Comparison of ENCODE assay signal across 22 mouse cellular contexts in genomic region chr17:25429886-25430285, GRCm38 (mm10). TPM values are rescaled to one million over a fixed set of nuclear protein-coding genes. Genes with fewer than 3 reads are reported as not detected.
DNase-seq lines count a peak whose midpoint lies in the region; ATAC-seq lines count a peak whose summit lies in the region.
"Had no signal": no experiment of that assay in that cellular context is flagged by ENCODE, and none has a peak within 500 bp of the region (broad histone marks: within the 10 kb centered on the region; RNA-seq: fewer than 3 reads in every experiment).

No protein-coding gene starts in this region.

- H3K4me1 ChIP-seq in heart, embryonic 16.5 days (ENCODE audit: control insufficient read depth, insufficient read depth, low read length), result peaks cover 44% of the 10 kb centered on the region
- H3K4me1 ChIP-seq in limb, embryonic 12.5 days (replicated peaks), result peaks cover 50% of the 10 kb centered on the region
- peaks cover 67% of the 10 kb centered on the region for H3K4me1 ChIP-seq in limb, embryonic 10.5 days
- peaks cover 71% of the 10 kb centered on the region for H3K4me1 ChIP-seq in neural tube, embryonic 15.5 days

- no peak overlapping the region for H3K4me3 ChIP-seq in heart, embryonic 16.5 days (ENCODE audit: low read length)
- H3K4me3 ChIP-seq in limb, embryonic 12.5 days (replicated peaks), result no peak overlapping the region
- no peak overlapping the region for H3K4me3 ChIP-seq in limb, embryonic 10.5 days
- H3K4me3 ChIP-seq in neural tube, embryonic 15.5 days (replicated peaks), result no peak overlapping the region
- H3K4me3 ChIP-seq: limb, embryonic 15.5 days; stomach, embryonic 15.5 days had no signal

- H3K9ac ChIP-seq in heart, embryonic 16.5 days (ENCODE audit: low read length), result peak overlapping the region; percentile 53
- no peak overlapping the region; the same call in 1 of the 2 replicates for H3K9ac ChIP-seq in limb, embryonic 12.5 days (replicated peaks)
- no peak overlapping the region for H3K9ac ChIP-seq in neural tube, embryonic 15.5 days (replicated peaks)
- H3K9ac ChIP-seq: hindbrain, embryonic 15.5 days; limb, embryonic 15.5 days; stomach, embryonic 15.5 days had no signal

- H3K36me3 ChIP-seq in heart, embryonic 16.5 days (ENCODE audit: control insufficient read depth, insufficient read depth), result no peaks in the 10 kb centered on the region
- peaks cover 30% of the 10 kb centered on the region for H3K36me3 ChIP-seq in limb, embryonic 12.5 days
- H3K36me3 ChIP-seq in limb, embryonic 10.5 days, result peaks cover 5% of the 10 kb centered on the region; the same call in 1 of the 2 replicates
- no peaks in the 10 kb centered on the region for H3K36me3 ChIP-seq in neural tube, embryonic 15.5 days
- H3K36me3 ChIP-seq: hindbrain, embryonic 15.5 days; limb, embryonic 15.5 days; stomach, embryonic 15.5 days had no signal

- H3K27me3 ChIP-seq in heart, embryonic 16.5 days (ENCODE audit: control insufficient read depth, insufficient read depth, low read length), result peaks cover 11% of the 10 kb centered on the region
- peaks cover 36% of the 10 kb centered on the region for H3K27me3 ChIP-seq in limb, embryonic 12.5 days
- peaks cover 65% of the 10 kb centered on the region for H3K27me3 ChIP-seq in limb, embryonic 10.5 days (ENCODE audit: low read depth, poor library complexity, severe bottlenecking)
- 0 out of 2 replicates have a peak, but pooled peaks cover 3% of the 10 kb centered on the region for H3K27me3 ChIP-seq in neural tube, embryonic 15.5 days (replicated peaks)
- H3K27me3 ChIP-seq: hindbrain, embryonic 15.5 days had no signal

- 24% methylated on average over 6 of the region's 6 CpGs for WGBS in heart, embryonic 16.5 days
- WGBS in limb, embryonic 12.5 days, result 35% methylated on average over 6 of the region's 6 CpGs
- 51% methylated on average over 6 of the region's 6 CpGs for WGBS in limb, embryonic 10.5 days
- whole genome bisulfite sequencing in neural tube, embryonic 15.5 days, result 40% methylated on average over 6 of the region's 6 CpGs

- peak overlapping the region; percentile 97 for H3K4me2 ChIP-seq in heart, embryonic 16.5 days (ENCODE audit: low read depth, low read length)
- peak overlapping the region; percentile 22; the same call in 1 of the 2 replicates for H3K4me2 ChIP-seq in limb, embryonic 12.5 days
- peak overlapping the region; percentile 86 for H3K4me2 ChIP-seq in neural tube, embryonic 15.5 days
- H3K4me2 ChIP-seq: limb, embryonic 15.5 days; stomach, embryonic 15.5 days had no signal

- H3K27ac ChIP-seq in heart, embryonic 16.5 days (ENCODE audit: low read length), result peak overlapping the region; percentile 69
- no peak overlapping the region for H3K27ac ChIP-seq in limb, embryonic 12.5 days
- H3K27ac ChIP-seq in limb, embryonic 10.5 days, result no peak overlapping the region
- H3K27ac ChIP-seq in neural tube, embryonic 15.5 days (replicated peaks), result no peak overlapping the region
- H3K27ac ChIP-seq: hindbrain, embryonic 15.5 days; limb, embryonic 15.5 days; macrophage; stomach, embryonic 15.5 days had no signal

- H3K9me3 ChIP-seq in heart, embryonic 16.5 days (replicated peaks; ENCODE audit: control insufficient read depth, low read length), result no peaks in the 10 kb centered on the region
- H3K9me3 ChIP-seq in limb, embryonic 12.5 days, result no peaks in the 10 kb centered on the region
- H3K9me3 ChIP-seq in limb, embryonic 10.5 days (replicated peaks), result no peaks in the 10 kb centered on the region
- H3K9me3 ChIP-seq in neural tube, embryonic 15.5 days (replicated peaks), result no peaks in the 10 kb centered on the region
- H3K9me3 ChIP-seq: hindbrain, embryonic 15.5 days; limb, embryonic 15.5 days; stomach, embryonic 15.5 days had no signal

- peak; percentile 15 for DNase-seq in adrenal gland, adult 2 months
- DNase-seq in adrenal gland, postnatal 4 days (ENCODE audit: low spot score in 2 of 2), result no peak
- DNase-seq in heart, adult 18-20 months, result no peak
- DNase-seq in limb, embryonic 10.5 days (ENCODE audit: low spot score), result no peak
- no peak for DNase-seq in cerebellum, postnatal 25 days
- DNase-seq: adrenal gland, postnatal 25 days; cerebellum, adult 9-11 months; embryo, embryonic 11 days; forebrain, postnatal 0 days; gastrocnemius, postnatal 14 days; lung, adult 2 months; right cerebral cortex, adult 18-20 months had no signal

- ATAC-seq in heart, embryonic 16.5 days (replicated peaks; ENCODE audit: extremely low read depth, insufficient read depth, low FRiP score), result no peak
- ATAC-seq in limb, embryonic 12.5 days (ENCODE audit: insufficient number of reproducible peaks, insufficient read depth, low FRiP score, low TSS enrichment, low read depth), result no peak
- no peak for ATAC-seq in neural tube, embryonic 15.5 days (ENCODE audit: low FRiP score)
- ATAC-seq: forebrain, postnatal 0 days; intestine, postnatal 0 days had no signal

RNA-seq across cellular contexts. Expression of gene Cacna1h, which starts 3.7 kb away (rescaled TPM):
- 10 to 100 TPM; 77.1 to 96.1 TPM for total RNA-seq in adrenal gland, adult 2 months (2021)
- 163 and 202 TPM in 2 replicates for polyA plus RNA-seq in adrenal gland, adult 2 months (2012; rRNA removed)
- total RNA-seq in adrenal gland, postnatal 4 days (2021), result 10 to 100 TPM; 64.1 to 65.3 TPM
- 4.5 and 5.4 TPM in 2 replicates for polyA plus RNA-seq in heart, embryonic 16.5 days (2015; fragmentation: Nextera tagmentation; extraction: Ambion mirVana)
- 1 to 10 TPM; 6.1 to 6.7 TPM for total RNA-seq in heart, adult 18-20 months (2021)
- polyA plus RNA-seq in limb, embryonic 12.5 days (2016; fragmentation: Nextera tagmentation; extraction: Ambion mirVana), result 10.1 and 11.6 TPM in 2 replicates
- polyA plus RNA-seq in limb, embryonic 10.5 days (2016; fragmentation: Nextera tagmentation; extraction: Ambion mirVana), result 1.8 and 3.2 TPM in 2 replicates
- 10.1 and 10.9 TPM in 2 replicates for polyA plus RNA-seq in neural tube, embryonic 15.5 days (2015; fragmentation: Nextera tagmentation; extraction: Ambion mirVana)
- polyA plus RNA-seq: macrophage had no signal

RNA-seq across cellular contexts. Expression of gene Tekt4, which starts 24.5 kb away (rescaled TPM):
- total RNA-seq in adrenal gland, adult 2 months (2021), result under 1 TPM in 1 of 2 experiments, not detected in 1; 0.17 TPM
- 0.17 TPM in 1 of 2 replicates, not detected in the other for polyA plus RNA-seq in adrenal gland, adult 2 months (2012; rRNA removed)
- not detected for total RNA-seq in adrenal gland, postnatal 4 days (2021)
- polyA plus RNA-seq in heart, embryonic 16.5 days (2015; fragmentation: Nextera tagmentation; extraction: Ambion mirVana), result 0.81 and 1.5 TPM in 2 replicates
- under 1 TPM in 1 of 2 experiments, not detected in 1; 0.67 TPM for total RNA-seq in heart, adult 18-20 months (2021)
- not detected in 2 replicates for polyA plus RNA-seq in limb, embryonic 12.5 days (2016; fragmentation: Nextera tagmentation; extraction: Ambion mirVana)
- polyA plus RNA-seq in limb, embryonic 10.5 days (2016; fragmentation: Nextera tagmentation; extraction: Ambion mirVana), result not detected in 2 replicates
- 0.67 and 0.84 TPM in 2 replicates for polyA plus RNA-seq in neural tube, embryonic 15.5 days (2015; fragmentation: Nextera tagmentation; extraction: Ambion mirVana)
- total RNA-seq: adrenal gland, postnatal 25 days; gastrocnemius, postnatal 14 days; monocyte, adult 5-6 weeks had no signal
- polyA plus RNA-seq: intestine, postnatal 0 days; large intestine, adult 2 months; limb, embryonic 15.5 days; macrophage had no signal

Comparison
In these comparisons a context has a peak if more than half of its experiments do, and no peak if none do; other contexts are left out.
1. H3K4me2 ChIP-seq: peak in every context shown above with its lines; median percentile 97 in heart, embryonic 16.5 days; 86 in neural tube, embryonic 15.5 days; 22 in limb, embryonic 12.5 days.
2. RNA of gene Cacna1h, which starts 3.7 kb away (polyA plus RNA-seq): 163 to 202 TPM in adrenal gland, adult 2 months; 10.1 to 10.9 TPM in neural tube, embryonic 15.5 days, 10.1 to 11.6 TPM in limb, embryonic 12.5 days, 4.5 to 5.4 TPM in heart, embryonic 16.5 days and 1.8 to 3.2 TPM in limb, embryonic 10.5 days; every median in the first group is over 10 times any median in the second.